Mouse (Mus musculus): Measurements from ENCODE around the gene Cdh23. TPM values are rescaled to one million over a fixed set of nuclear protein-coding genes. Genes with fewer than 3 reads are reported as not detected.

Gene Cdh23
- polyA plus RNA-seq, 1 experiment, result 2.1 TPM

GRCm38 (mm10) chr10:60269141-60270064 is 426.9 kb downstream of the Cdh23 start:
- TF ChIP-seq SRF (IDR thresholded peaks at IDR 0.05; ENCODE audit: control insufficient read depth, insufficient read length, low read depth) (no peak), MYOG (IDR thresholded peaks at IDR 0.05; ENCODE audit: control insufficient read depth in 1 of 3, insufficient read depth in 1 of 3, insufficient read length in 2 of 3, low read depth in 2 of 3) (peak; percentile 53 to 95 (median 71)), MYOD1 (IDR thresholded peaks at IDR 0.05; ENCODE audit: control insufficient read depth in 1 of 3, insufficient read length in 2 of 3, low read depth in 2 of 3) (peak; percentile 9 to 91 (median 83)), CEBPB (IDR thresholded peaks at IDR 0.05; ENCODE audit: insufficient read depth, poor library complexity, severe bottlenecking) (no peak), POLR2AphosphoS2 (IDR thresholded peaks at IDR 0.05; ENCODE audit: insufficient read length, low read depth) (no peak), E2F4 (IDR thresholded peaks at IDR 0.05; ENCODE audit: insufficient read depth) (no peak)
- Histone ChIP-seq H3K4me2 (ENCODE audit: low read depth) (peak overlapping the region; percentile 61), H3K27me3 (ENCODE audit: control insufficient read depth, insufficient read depth, insufficient read length) (no peaks in the 10 kb centered on the region), H3K79me2 (ENCODE audit: control insufficient read depth, insufficient read depth) (no peaks in the 10 kb centered on the region), H3ac (ENCODE audit: control insufficient read depth, insufficient read length) (no peak overlapping the region), H3K36me3 (ENCODE audit: control insufficient read depth, insufficient read depth) (no peaks in the 10 kb centered on the region), H3K4me3 (no peak overlapping the region)

- peak overlapping the region; percentile 61 for H3K4me2 ChIP-seq (ENCODE audit: low read depth)
- no peak overlapping the region for H3ac ChIP-seq (ENCODE audit: control insufficient read depth, insufficient read length)
- H3K27me3 ChIP-seq (ENCODE audit: control insufficient read depth, insufficient read depth, insufficient read length), result no peaks in the 10 kb centered on the region
- no peaks in the 10 kb centered on the region for H3K79me2 ChIP-seq (ENCODE audit: control insufficient read depth, insufficient read depth)
- H3K4me3 ChIP-seq, result no peak overlapping the region
- H3K36me3 ChIP-seq (ENCODE audit: control insufficient read depth, insufficient read depth), result no peaks in the 10 kb centered on the region
- TF ChIP-seq POLR2AphosphoS2 (IDR thresholded peaks at IDR 0.05; ENCODE audit: insufficient read length, low read depth), result no peak
- no peak for TF ChIP-seq REST (IDR thresholded peaks at IDR 0.05; ENCODE audit: insufficient read depth, insufficient read length)
- TF ChIP-seq MAX (IDR thresholded peaks at IDR 0.05; ENCODE audit: low read depth), result no peak
- TF ChIP-seq E2F4 (IDR thresholded peaks at IDR 0.05; ENCODE audit: insufficient read depth), result no peak
- no peak for TF ChIP-seq SRF (IDR thresholded peaks at IDR 0.05; ENCODE audit: control insufficient read depth, insufficient read length, low read depth)
- TF ChIP-seq TCF3 (IDR thresholded peaks at IDR 0.05; ENCODE audit: insufficient read length, low read depth), result no peak
- TF ChIP-seq CEBPB (IDR thresholded peaks at IDR 0.05; ENCODE audit: insufficient read depth, poor library complexity, severe bottlenecking), result no peak
- no peak for TF ChIP-seq MYOD1 (IDR thresholded peaks at IDR 0.05; ENCODE audit: control insufficient read depth in 1 of 3, insufficient read length in 2 of 3, low read depth in 2 of 3)
- no peak for TF ChIP-seq TCF12 (IDR thresholded peaks at IDR 0.05; ENCODE audit: insufficient read depth, poor library complexity, severe bottlenecking)
- TF ChIP-seq USF1 (IDR thresholded peaks at IDR 0.05; ENCODE audit: low read depth), result no peak
- TF ChIP-seq POLR2A (IDR thresholded peaks at IDR 0.05; ENCODE audit: insufficient read length, low read depth), result no peak
- no peak for TF ChIP-seq MYOG (IDR thresholded peaks at IDR 0.05; ENCODE audit: control insufficient read depth in 1 of 3, insufficient read depth in 1 of 3, insufficient read length in 2 of 3, low read depth in 2 of 3)
These were observed 427.6 kb downstream of the Cdh23 start for GRCm38 (mm10) chr10:60268738-60269137.

- H3K4me3 ChIP-seq, result no peak overlapping the region
- H3K27me3 ChIP-seq (ENCODE audit: control insufficient read depth, insufficient read depth, insufficient read length), result no peaks in the 10 kb centered on the region
- no peaks in the 10 kb centered on the region for H3K36me3 ChIP-seq (ENCODE audit: control insufficient read depth, insufficient read depth)
- H3K4me2 ChIP-seq (ENCODE audit: low read depth), result no peak overlapping the region
- no peak overlapping the region for H3ac ChIP-seq (ENCODE audit: control insufficient read depth, insufficient read length)
- no peaks in the 10 kb centered on the region for H3K79me2 ChIP-seq (ENCODE audit: control insufficient read depth, insufficient read depth)
- TF ChIP-seq REST (IDR thresholded peaks at IDR 0.05; ENCODE audit: insufficient read depth, insufficient read length), result no peak
- TF ChIP-seq MYOG (IDR thresholded peaks at IDR 0.05; ENCODE audit: control insufficient read depth in 1 of 3, insufficient read depth in 1 of 3, insufficient read length in 2 of 3, low read depth in 2 of 3), result no peak
- no peak for TF ChIP-seq TCF3 (IDR thresholded peaks at IDR 0.05; ENCODE audit: insufficient read length, low read depth)
- TF ChIP-seq POLR2A (IDR thresholded peaks at IDR 0.05; ENCODE audit: insufficient read length, low read depth), result no peak
- no peak for TF ChIP-seq MAX (IDR thresholded peaks at IDR 0.05; ENCODE audit: low read depth)
- TF ChIP-seq USF1 (IDR thresholded peaks at IDR 0.05; ENCODE audit: low read depth), result no peak
- TF ChIP-seq POLR2AphosphoS2 (IDR thresholded peaks at IDR 0.05; ENCODE audit: insufficient read length, low read depth), result no peak
- TF ChIP-seq TCF12 (IDR thresholded peaks at IDR 0.05; ENCODE audit: insufficient read depth, poor library complexity, severe bottlenecking), result no peak
- no peak for TF ChIP-seq CEBPB (IDR thresholded peaks at IDR 0.05; ENCODE audit: insufficient read depth, poor library complexity, severe bottlenecking)
- TF ChIP-seq E2F4 (IDR thresholded peaks at IDR 0.05; ENCODE audit: insufficient read depth), result no peak
- TF ChIP-seq SRF (IDR thresholded peaks at IDR 0.05; ENCODE audit: control insufficient read depth, insufficient read length, low read depth), result no peak
- TF ChIP-seq MYOD1 (IDR thresholded peaks at IDR 0.05; ENCODE audit: control insufficient read depth in 1 of 3, insufficient read length in 2 of 3, low read depth in 2 of 3), result no peak
These were observed 429.4 kb downstream of the Cdh23 start for GRCm38 (mm10) chr10:60266842-60267401.

GRCm38 (mm10) chr10:60265252-60265651 is 431.0 kb downstream of the Cdh23 start:
- H3K36me3 ChIP-seq (ENCODE audit: control insufficient read depth, insufficient read depth), result no peaks in the 10 kb centered on the region
- no peaks in the 10 kb centered on the region for H3K27me3 ChIP-seq (ENCODE audit: control insufficient read depth, insufficient read depth, insufficient read length)
- H3K4me3 ChIP-seq, result no peak overlapping the region
- no peak overlapping the region for H3K4me2 ChIP-seq (ENCODE audit: low read depth)
- TF ChIP-seq SRF (IDR thresholded peaks at IDR 0.05; ENCODE audit: control insufficient read depth, insufficient read length, low read depth) (no peak), E2F4 (IDR thresholded peaks at IDR 0.05; ENCODE audit: insufficient read depth) (no peak), MYOG (IDR thresholded peaks at IDR 0.05; ENCODE audit: control insufficient read depth in 1 of 3, insufficient read depth in 1 of 3, insufficient read length in 2 of 3, low read depth in 2 of 3) (no peak), REST (IDR thresholded peaks at IDR 0.05; ENCODE audit: insufficient read depth, insufficient read length) (no peak), POLR2AphosphoS2 (IDR thresholded peaks at IDR 0.05; ENCODE audit: insufficient read length, low read depth) (no peak), MAX (IDR thresholded peaks at IDR 0.05; ENCODE audit: low read depth) (no peak), POLR2A (IDR thresholded peaks at IDR 0.05; ENCODE audit: insufficient read length, low read depth) (no peak), USF1 (IDR thresholded peaks at IDR 0.05; ENCODE audit: low read depth) (no peak), CEBPB (IDR thresholded peaks at IDR 0.05; ENCODE audit: insufficient read depth, poor library complexity, severe bottlenecking) (no peak), TCF3 (IDR thresholded peaks at IDR 0.05; ENCODE audit: insufficient read length, low read depth) (no peak), TCF12 (IDR thresholded peaks at IDR 0.05; ENCODE audit: insufficient read depth, poor library complexity, severe bottlenecking) (no peak), MYOD1 (IDR thresholded peaks at IDR 0.05; ENCODE audit: control insufficient read depth in 1 of 3, insufficient read length in 2 of 3, low read depth in 2 of 3) (no peak)
- H3ac ChIP-seq (ENCODE audit: control insufficient read depth, insufficient read length), result no peak overlapping the region
- H3K79me2 ChIP-seq (ENCODE audit: control insufficient read depth, insufficient read depth), result no peaks in the 10 kb centered on the region

Data from myocyte (in vitro differentiated cells).